Mouse (Mus musculus): ENCODE results near the gene Qars. TPM values are rescaled to one million over a fixed set of nuclear protein-coding genes. Genes with fewer than 3 reads are reported as not detected.

The Qars gene
- total RNA-seq, 2 experiments from 2014 or later, result 212 to 220 TPM

DNA sequence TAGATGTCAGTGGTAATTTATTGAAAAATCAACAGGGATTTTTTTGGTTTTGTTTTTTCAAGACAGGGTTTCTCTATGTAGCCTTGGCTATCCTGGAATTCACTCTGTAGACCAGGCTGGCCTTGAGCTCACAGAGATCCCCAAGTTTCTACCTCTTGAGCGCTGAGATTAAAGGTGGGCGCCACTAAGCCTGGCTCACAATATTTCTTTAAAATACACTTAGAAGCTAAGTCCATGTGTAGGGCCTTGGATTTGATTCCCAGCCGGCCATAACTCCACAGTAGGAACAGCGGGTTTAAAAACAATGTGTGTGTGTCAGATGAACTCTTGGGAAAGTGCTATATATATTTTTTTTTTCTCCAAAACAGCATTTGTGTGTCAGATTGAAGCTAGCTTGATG, 15.8 kb downstream of the Qars start:
- no peak for DNase-seq (ENCODE audit: low spot score in 2 of 2)

DNA sequence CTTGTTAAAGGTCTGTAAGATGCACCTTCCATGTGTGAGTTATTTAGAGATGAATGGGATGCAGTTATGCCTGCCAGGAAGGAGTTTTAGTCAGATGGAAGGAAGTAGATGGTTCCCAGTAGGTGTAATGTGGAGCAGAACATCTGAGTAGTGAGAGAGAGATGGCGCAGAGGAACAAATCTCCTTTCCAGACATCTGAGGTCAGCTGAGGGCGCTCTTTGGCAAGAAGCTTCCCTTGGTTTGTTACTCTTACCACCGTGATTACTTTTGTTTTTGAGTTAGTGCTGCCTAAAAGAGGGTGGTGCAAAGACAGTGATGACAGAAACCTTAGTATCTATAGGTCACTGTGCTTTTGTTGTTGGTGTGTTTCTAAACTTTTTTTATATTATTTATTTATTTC, 17.9 kb downstream of the Qars start:
- DNase-seq (ENCODE audit: low spot score in 2 of 2), result no peak

- DNase-seq (ENCODE audit: low spot score in 2 of 2), result no peak
Observed at GRCm38 (mm10) chr9:108530954-108531353, 23.4 kb downstream of the Qars start.

DNA sequence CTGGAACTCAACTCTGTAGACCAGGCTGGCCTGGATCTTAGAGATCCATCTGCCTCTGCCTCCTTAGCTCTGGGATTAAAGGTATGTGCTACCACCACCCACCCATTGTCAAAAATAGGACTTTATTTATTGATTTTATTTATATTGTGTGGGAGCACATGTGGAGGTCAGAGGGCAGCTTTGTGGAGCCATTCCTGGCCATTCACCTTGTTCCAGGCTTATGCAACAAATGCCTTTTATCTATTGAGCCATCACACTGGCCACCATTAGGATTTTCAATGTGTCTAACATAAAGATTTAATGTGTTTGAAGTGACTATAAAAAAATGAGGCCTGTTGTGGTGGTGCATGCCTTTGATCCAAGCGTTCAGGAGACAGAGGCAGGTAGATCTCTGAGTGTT, 24.0 kb downstream of the Qars start:
- no peak for DNase-seq (ENCODE audit: low spot score in 2 of 2)

DNA sequence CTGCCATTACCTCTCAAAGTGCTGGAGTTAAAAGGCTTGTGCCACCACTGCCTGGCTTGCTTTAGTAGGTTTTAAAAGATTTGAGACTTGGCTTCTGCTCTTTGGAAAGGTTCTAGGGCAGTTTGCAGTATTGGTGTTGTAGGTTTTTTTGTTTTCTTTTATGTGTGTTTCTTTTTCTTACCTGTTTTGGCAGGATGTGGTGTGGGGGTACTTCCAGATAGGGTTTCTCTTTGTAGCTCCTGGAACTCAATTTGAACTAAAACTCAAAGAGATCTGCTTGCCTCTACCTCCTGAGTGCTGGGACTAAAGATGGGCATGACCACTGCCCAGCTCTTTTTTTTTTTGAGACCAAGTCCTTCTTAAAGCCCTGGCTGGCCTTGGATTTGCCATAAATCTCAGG, 33.3 kb downstream of the Qars start:
- no peak for DNase-seq (ENCODE audit: low spot score in 2 of 2)

- no peak for DNase-seq (ENCODE audit: low spot score in 2 of 2)
Observed at GRCm38 (mm10) chr9:108545986-108546385, 38.5 kb downstream of the Qars start.

- DNase-seq (ENCODE audit: low spot score in 2 of 2), result no peak
Observed at GRCm38 (mm10) chr9:108546875-108547274, 39.4 kb downstream of the Qars start.

DNA sequence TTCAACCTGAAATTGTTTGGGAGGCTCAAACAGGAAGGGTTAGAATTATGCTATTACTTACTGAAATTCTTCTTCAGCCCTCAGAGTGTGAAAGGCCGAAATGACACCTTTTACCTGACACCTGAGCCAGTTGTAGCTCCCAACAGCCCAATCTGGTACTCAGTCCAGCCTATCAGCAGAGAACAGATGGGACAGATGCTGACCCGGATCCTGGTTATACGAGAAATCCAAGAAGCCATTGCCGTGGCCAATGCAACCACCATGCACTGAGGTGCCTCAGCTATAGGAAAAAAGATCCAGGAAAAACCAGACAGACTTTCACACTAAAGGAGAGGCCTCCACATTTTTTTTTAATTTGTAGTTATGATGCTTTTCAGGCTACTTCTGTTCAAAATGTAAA, 51.7 kb downstream of the Qars start:
- no peak for DNase-seq (ENCODE audit: low spot score in 2 of 2)

DNA sequence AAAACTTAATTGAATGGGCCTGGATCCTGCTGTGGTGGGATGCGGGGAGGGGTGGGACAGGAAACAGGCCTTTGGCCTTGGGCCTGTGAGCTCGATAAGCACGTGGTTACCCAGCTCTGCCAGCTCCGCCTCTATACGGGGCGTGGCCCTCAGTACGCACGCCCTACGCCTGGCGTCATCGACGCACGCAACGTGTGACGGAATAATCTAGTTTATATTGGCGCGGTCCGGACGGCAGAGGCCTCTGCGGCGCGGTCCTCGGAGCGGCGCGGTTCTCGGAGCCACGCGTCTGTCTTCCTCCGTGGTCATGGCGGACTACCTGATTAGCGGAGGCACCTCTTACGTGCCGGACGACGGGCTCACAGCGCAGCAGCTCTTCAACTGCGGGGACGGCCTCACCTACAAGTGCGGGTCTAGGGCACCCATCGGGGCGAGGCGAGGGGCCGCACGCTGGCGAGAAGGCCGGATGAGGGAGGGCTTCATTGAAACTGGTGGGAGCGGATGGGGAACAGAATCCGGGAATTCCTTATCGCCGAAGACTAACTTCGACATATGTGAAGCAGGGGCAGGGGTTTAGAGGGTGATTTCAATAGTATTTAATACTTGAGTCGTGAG, 52.8 kb downstream of the Qars start, which contains the start of gene Impdh2:
TSS of gene Impdh2 (plus strand) at position 60 of the 615 bp plus-strand sequence.
- peak; percentile 86 to 87 for DNase-seq (ENCODE audit: low spot score in 2 of 2)

- no peak for DNase-seq (ENCODE audit: low spot score in 2 of 2)
Observed at GRCm38 (mm10) chr9:108563671-108564070, 56.2 kb downstream of the Qars start.

DNA sequence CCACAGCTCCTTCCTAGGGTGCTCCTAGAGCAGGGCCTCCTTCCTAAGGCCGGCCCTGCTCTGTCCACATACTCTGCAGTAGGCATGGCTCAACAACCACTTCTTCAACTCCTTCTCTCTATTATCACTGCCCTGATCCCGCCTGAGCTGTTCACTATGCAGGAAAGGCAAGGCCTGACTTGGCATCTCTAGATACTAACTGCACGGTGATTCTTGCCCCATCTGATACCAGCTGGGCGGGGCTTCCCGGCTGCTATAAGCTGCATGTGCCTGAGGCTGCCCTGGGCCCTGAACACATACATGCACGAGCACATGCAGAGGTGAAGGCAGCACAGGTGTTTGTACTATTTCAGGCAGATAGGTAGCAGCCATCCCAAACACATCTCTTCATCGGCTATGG, 56.6 kb downstream of the Qars start:
- no peak for DNase-seq (ENCODE audit: low spot score in 2 of 2)

Other genes with a start within 250 kb of the Qars start
- 100 to 1,000 TPM; 158 to 188 TPM for gene Dag1, start 243.7 kb upstream of the Qars start, total RNA-seq (2021)
- 10 to 100 TPM; 26.4 to 27.2 TPM for gene Nicn1, start 217.3 kb upstream of the Qars start, total RNA-seq (2021)
- 10 to 100 TPM in 1 of 2 experiments, 1 to 10 TPM in 1; 9.5 to 10.8 TPM for gene Amt, start 210.9 kb upstream of the Qars start, total RNA-seq (2021)
- gene Rhoa, start 201.6 kb upstream of the Qars start, total RNA-seq (2021), result 100 to 1,000 TPM; 357 to 360 TPM
- 10 to 100 TPM; 32.7 to 36.7 TPM for gene Tcta, start 201.5 kb upstream of the Qars start, total RNA-seq (2021)
- gene Gpx1, start 168.8 kb upstream of the Qars start, total RNA-seq (2021), result 100 to 1,000 TPM; 473 to 481 TPM
- 100 to 1,000 TPM; 119 to 123 TPM for gene Usp4, start 159.9 kb upstream of the Qars start, total RNA-seq (2021)
- gene 1700102P08Rik, start 114.9 kb upstream of the Qars start, total RNA-seq (2021), result 1 to 10 TPM in 1 of 2 experiments, under 1 TPM in 1; 0.73 to 1.4 TPM
- gene Ccdc36, start 79.2 kb upstream of the Qars start, total RNA-seq (2021), result under 1 TPM; 0.25 to 0.28 TPM
- gene BC048562, start 71.2 kb upstream of the Qars start, total RNA-seq (2021), result not detected
- 10 to 100 TPM; 47.1 to 59.1 TPM for gene Ccdc71, start 47.2 kb upstream of the Qars start, total RNA-seq (2021)
- 10 to 100 TPM; 55.1 to 58.2 TPM for gene Klhdc8b, start 46.1 kb upstream of the Qars start, total RNA-seq (2021)
- 100 to 1,000 TPM; 136 to 153 TPM for gene Lamb2, start 28.0 kb upstream of the Qars start, total RNA-seq (2021)
- 100 to 1,000 TPM; 225 to 230 TPM for gene Usp19, start 17.1 kb upstream of the Qars start, total RNA-seq (2021)
- gene Qrich1, start 9.1 kb downstream of the Qars start, total RNA-seq (2021), result 100 to 1,000 TPM; 162 to 172 TPM
- gene Impdh2, start 52.6 kb downstream of the Qars start, total RNA-seq (2021), result 100 to 1,000 TPM; 105 to 106 TPM
- gene Ndufaf3, start 59.7 kb downstream of the Qars start, total RNA-seq (2021), result 10 to 100 TPM; 55.8 to 58.7 TPM
- 10 to 100 TPM; 60.3 to 74.2 TPM for gene Dalrd3, start 62.2 kb downstream of the Qars start, total RNA-seq (2021)
- gene Wdr6, start 71.0 kb downstream of the Qars start, total RNA-seq (2021), result 100 to 1,000 TPM; 150 to 157 TPM
- 10 to 100 TPM; 13.4 to 16.2 TPM for gene P4htm, start 90.0 kb downstream of the Qars start, total RNA-seq (2021)
- 10 to 100 TPM; 80.1 to 80.7 TPM for gene Arih2, start 141.7 kb downstream of the Qars start, total RNA-seq (2021)
- 100 to 1,000 TPM in 1 of 2 experiments, 10 to 100 TPM in 1; 92.7 to 115 TPM for gene Slc25a20, start 154.4 kb downstream of the Qars start, total RNA-seq (2021)
- gene Prkar2a, start 181.6 kb downstream of the Qars start, total RNA-seq (2021), result 10 to 100 TPM; 43.9 to 47.9 TPM